15 mouse cellular contexts compared by ENCODE assay signal in the genomic region with DNA sequence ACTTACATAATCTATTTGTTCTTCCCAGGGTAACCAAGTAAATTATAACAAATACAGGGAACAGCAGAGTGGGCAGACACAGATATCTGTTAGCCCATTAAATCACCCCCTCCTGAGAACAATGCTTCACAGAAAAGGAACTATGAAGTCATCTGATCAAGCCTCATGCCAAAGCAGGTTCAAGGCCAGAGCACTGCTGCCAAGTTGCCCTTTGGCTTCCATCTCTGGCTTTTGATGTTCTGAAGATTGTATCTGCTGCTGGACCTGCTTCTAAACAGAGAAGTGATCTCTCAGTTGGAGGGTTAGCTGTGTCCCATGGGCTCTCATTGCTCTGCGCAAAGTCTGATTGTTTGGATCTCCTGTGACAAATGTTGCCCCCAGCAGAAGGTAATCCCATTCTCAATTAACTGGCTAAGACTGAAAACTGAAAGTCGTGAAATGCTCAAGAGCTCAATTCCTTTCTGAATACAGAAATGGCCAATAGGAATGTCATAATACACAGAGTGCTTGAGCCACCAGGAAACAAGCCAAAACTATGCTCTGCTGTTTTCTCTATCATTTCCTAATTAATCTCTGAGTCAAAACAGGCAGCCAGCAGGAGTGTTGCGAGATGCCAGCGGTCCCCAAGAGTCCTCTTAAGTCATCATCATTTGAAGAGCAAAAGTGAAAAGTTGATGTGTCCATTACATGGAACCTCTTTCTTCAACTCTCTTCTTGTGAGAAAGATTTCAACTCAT.
DNase-seq lines count a peak whose midpoint lies in the region.
"Had no signal": no experiment of that assay in that cellular context is flagged by ENCODE, and none has a peak within 500 bp of the region (broad histone marks: within the 10 kb centered on the region; RNA-seq: fewer than 3 reads in every experiment).

No protein-coding gene starts in this region.

- intact Hi-C loops in gastrocnemius, postnatal 36 days (cut with DNase I), result no loop called here

- DNase-seq in heart, adult 18-20 months, result peak; percentile 29 to 37
- no peak for DNase-seq in heart, adult 8-10 months (ENCODE audit: low spot score)
- DNase-seq in Muller cell, postnatal 12 days (ENCODE audit: inconsistent ontology term), result peak; percentile 29
- DNase-seq in adrenal gland, postnatal 10 days, result peak; percentile 51
- peak; percentile 39 to 47 for DNase-seq in gastrocnemius, postnatal 36 days
- DNase-seq in thymus, postnatal 0 days (ENCODE audit: low spot score), result no peak
- DNase-seq in embryo, embryonic 10 days (ENCODE audit: low spot score), result no peak
- no peak for DNase-seq in layer of hippocampus, adult 18-20 months (ENCODE audit: low spot score in 2 of 2)
- DNase-seq: B cell, adult 2 months; cerebellum, adult 8-10 months; kidney, adult 11 months; kidney, postnatal 25 days; layer of hippocampus, adult 9-11 months; right cerebral cortex, postnatal 14 days; thymus, postnatal 36 days had no signal

Comparison
In these comparisons a context has a peak if more than half of its experiments do, and no peak if none do; other contexts are left out.
1. DNase-seq: peak in heart, adult 18-20 months (2 of 2), Muller cell, postnatal 12 days (single experiment), adrenal gland, postnatal 10 days (single experiment) and gastrocnemius, postnatal 36 days (2 of 2); none in heart, adult 8-10 months (single experiment), thymus, postnatal 0 days (single experiment), embryo, embryonic 10 days (single experiment) and layer of hippocampus, adult 18-20 months (0 of 2).